Mouse (Mus musculus) kidney, adult 2 months (tissue): ENCODE measurements around the gene Mpp1.
A peak's percentile ranks its signal among the peaks of the same experiment; 100 is the strongest.

Experiments used
- CTCF ChIP-seq: fragments of 200-500 bp; conservative IDR thresholded peaks from 2 replicates; pipeline ENCODE4 v1.5.1; 2011; ENCODE audit warnings: low read depth, mild to moderate bottlenecking, control low read depth, low read length, moderate library complexity, mixed read lengths; ENCODE audit not compliant: insufficient read depth, insufficient read length
- POLR2A ChIP-seq: fragments of 200-500 bp; IDR thresholded peaks from one replicate; pipeline ENCODE4 v1.6.1; 2011; ENCODE audit warnings: low read depth, low read length, control low read depth

GRCm38 (mm10) chrX:75082351-75082750 lies 48.5 kb downstream of the Mpp1 start:
- TF ChIP-seq POLR2A, result no peak
- TF ChIP-seq CTCF, result 0 out of 2 replicates have a peak, but pooled peaks have one; percentile 18
